Mouse (Mus musculus): ENCODE data around the gene Mmp20. TPM values are rescaled to one million over a fixed set of nuclear protein-coding genes. Genes with fewer than 3 reads are reported as not detected.
A peak's percentile ranks its signal among the peaks of the same experiment; 100 is the strongest.

Mmp20 gene
- total RNA-seq (2021) = not detected
- long read RNA-seq, experiment 1 = 0 reads
- long read RNA-seq, experiment 2 = 0 reads

- DNase-seq = no peak
Measured at GRCm38 (mm10) chr9:7627931-7628330, at the start of gene Mmp20. Gene Mmp20, plus strand, starts transcription at chr9:7628231.

DNA sequence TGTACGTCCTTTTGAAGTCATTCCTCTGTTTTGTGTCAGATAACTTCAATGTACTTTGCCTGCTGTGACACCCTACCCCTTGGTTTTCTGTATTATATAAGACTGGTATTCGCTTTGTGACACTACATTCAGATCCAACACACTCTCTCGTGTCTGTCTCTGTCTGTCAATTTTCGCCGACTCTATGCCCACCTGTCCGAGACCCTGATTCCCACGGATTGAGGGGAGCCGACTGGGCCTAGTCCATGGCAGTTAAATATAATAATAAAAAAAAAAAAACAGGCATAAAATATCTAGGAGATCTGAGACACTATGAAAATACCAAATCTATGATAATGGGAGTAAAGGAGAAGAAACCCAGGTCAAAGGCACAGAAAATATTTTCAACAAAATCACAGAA is 38.0 kb upstream of the Mmp20 start:
- DNase-seq = no peak

DNA sequence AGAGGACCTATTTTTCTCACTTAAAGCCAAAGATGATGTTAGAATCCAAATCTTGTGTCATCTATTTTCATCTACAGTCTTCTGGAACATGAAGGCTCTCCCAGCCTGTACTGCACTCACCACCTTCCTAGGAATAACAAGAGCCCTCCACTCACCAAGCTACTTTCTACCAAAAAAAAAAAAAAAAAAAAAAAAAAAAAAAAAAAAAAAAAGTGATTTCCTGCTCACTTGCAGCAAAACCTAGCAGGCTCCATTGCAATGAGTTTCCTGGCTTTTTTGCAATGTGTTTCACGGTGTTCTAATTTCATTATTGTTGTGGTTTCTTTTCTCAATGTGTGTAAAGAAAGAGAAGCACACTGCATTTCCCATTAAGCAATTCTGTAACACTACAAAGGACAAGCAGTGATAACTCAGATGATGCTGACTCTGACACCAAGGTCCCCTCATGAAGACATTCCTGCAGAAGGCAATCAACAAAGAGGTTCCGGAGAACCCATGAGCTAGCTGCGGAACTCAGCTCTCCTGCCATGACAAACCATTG is 34.7 kb upstream of the Mmp20 start:
- no peak for DNase-seq

GRCm38 (mm10) chr9:7594816-7595540 is 33.1 kb upstream of the Mmp20 start:
- peak; percentile 66 for DNase-seq

DNA sequence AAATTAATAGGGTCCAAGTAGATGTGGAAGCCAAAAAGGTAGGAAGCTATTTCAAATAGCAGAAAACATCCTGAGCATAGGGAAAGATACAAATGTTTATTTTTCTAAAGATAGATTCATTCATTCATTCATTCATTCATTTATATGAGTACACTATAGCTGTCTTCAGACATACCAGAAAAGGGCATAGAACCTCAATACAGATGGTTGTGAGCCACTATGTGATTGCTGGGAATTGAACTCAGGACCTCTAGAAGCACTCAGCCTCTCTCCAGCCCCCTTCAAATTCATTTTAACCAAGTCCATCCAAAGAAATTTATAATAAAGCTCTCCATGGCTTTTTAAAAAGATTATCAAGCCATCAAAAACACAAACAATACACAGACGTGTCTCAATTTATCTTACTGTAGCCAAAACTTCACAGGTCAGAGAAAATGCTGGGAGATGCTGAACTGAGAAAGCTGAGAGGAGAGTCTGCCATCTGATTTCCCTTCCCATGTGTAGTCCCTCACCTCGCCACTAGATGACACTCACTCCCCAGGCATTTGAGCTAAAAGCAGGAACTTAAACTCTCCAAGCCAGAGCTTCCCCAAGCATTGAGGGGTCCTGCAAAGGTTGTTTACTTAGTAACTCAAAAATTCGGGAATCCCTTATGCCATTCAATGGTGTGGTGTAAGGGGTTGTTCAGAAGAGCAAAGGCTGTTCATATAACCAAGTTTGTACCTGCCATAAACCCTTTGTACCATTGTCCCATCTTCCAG is 24.9 kb upstream of the Mmp20 start:
- peak; percentile 60 for DNase-seq

GRCm38 (mm10) chr9:7604005-7604404 is 24.0 kb upstream of the Mmp20 start:
- DNase-seq = no peak

DNA sequence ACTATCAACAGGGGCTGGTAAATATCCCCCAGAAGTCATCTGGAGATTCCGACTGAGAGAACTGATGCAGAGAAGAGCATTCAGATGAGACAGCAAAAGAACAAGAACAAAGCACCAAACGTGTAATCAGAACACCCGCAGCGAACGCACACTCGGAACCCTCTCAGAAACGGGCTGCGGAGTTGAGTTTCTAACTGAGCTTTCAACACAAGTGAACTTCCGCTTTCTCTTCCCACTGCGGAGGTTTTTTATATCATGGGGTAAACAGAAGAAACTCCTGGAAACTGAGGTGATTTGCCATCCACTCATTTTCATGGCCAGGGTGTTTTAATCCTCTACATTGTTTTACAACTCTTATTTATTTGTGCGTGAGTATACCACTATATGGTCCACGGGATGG is 22.4 kb upstream of the Mmp20 start:
- DNase-seq = no peak

DNA sequence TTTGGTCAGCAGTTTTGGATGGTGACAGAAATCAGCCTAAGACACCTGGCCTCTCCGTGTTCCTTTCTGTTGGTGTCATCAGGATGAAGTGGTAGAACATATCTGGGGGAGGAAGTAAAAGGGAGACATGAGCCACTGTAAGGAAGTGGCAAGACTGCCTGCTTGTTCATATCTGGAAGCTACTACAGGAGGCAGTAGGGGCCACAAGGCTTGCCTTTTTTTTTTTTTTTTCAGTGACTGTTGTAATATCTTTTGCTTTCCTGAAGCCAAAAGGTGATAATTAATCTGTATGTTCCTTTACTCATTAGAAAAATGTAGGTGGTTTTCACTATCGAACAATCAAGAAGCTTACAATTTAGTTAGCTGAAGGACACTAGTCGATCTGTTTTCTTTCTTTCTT is 5.4 kb upstream of the Mmp20 start:
- DNase-seq = no peak

GRCm38 (mm10) chr9:7633936-7634335 is 5.9 kb downstream of the Mmp20 start:
- no peak for DNase-seq

- no peak for DNase-seq
Measured at GRCm38 (mm10) chr9:7647901-7648300, 19.9 kb downstream of the Mmp20 start.

DNA sequence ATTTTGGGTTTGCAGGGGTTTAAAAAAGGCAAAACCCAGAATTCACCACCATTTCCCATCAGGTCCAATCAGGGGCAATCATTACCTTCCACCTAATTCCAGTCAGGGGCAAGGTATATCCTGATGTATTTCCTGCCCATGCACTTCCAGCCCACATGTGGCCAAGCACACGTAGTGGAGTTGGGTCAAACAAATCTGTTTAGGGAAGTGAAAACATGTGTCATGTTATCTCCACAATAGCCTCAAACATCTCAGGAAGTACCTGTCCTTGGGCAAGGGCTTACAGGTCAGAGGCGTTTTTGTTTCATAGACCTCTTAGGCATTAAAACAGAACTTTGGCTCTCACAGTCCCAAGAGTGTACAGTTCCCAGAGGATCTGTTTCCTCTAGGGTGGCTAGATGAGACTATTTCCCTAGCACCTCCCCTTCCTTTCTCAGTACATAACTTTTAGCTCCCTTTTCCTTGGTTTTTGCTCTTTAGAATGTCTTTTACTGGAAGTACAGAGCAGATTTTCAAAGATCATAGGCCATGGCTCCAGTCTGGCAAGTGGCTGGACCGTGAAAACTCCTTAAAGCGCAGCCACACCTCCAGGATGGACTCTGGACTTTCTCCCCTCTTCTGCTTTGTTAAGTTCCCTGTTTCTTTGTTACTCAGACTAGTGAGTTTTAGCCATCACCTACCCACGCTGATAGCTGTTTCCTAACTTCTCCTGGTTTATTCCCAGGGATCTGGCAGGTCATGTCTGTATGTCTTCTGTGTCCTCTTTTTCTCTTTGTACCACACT is 22.6 kb downstream of the Mmp20 start:
- DNase-seq = no peak

DNA sequence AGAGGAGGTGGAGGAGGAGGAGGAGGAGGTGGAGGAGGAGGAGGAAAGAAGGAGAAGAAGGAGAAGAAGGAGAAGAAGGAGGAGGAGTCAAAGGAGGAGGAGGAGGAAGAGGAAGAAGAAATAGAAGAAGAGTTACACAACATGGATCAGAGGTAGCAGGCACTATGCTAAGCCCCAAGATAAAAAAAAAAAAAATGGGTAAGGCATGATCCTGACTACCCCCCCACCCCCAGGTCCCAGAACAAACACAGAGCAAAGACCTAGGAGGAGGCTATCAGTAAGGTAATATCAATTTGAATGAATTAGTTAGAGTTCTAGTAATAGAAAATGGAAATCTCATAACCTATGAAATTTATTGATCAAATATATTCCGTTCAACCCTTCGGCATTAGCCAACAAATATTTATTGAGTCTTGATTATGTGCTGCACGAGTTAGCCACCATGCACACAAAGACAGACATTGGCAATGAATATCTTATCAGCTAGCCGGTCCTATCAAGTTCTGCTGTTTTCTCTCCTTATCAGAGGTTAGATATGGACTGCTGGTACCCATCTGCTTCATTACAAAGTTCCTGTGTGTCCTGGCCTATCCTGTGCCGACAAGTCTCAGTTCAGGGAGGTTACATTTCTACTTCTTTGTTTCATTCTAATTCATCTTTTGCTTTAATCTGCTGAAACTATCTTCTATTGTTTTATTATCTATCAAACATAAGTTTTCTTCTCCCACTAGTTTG is 24.5 kb downstream of the Mmp20 start:
- DNase-seq = no peak

- DNase-seq = no peak
Measured at GRCm38 (mm10) chr9:7657946-7658345, 29.9 kb downstream of the Mmp20 start.

- no peak for DNase-seq
Measured at GRCm38 (mm10) chr9:7659469-7660020, 31.5 kb downstream of the Mmp20 start.

- DNase-seq = no peak
Measured at GRCm38 (mm10) chr9:7661371-7661770, 33.3 kb downstream of the Mmp20 start.

GRCm38 (mm10) chr9:7669674-7670073 is 41.6 kb downstream of the Mmp20 start:
- no peak for DNase-seq

GRCm38 (mm10) chr9:7672985-7673384 is 45.0 kb downstream of the Mmp20 start:
- no peak for DNase-seq

DNA sequence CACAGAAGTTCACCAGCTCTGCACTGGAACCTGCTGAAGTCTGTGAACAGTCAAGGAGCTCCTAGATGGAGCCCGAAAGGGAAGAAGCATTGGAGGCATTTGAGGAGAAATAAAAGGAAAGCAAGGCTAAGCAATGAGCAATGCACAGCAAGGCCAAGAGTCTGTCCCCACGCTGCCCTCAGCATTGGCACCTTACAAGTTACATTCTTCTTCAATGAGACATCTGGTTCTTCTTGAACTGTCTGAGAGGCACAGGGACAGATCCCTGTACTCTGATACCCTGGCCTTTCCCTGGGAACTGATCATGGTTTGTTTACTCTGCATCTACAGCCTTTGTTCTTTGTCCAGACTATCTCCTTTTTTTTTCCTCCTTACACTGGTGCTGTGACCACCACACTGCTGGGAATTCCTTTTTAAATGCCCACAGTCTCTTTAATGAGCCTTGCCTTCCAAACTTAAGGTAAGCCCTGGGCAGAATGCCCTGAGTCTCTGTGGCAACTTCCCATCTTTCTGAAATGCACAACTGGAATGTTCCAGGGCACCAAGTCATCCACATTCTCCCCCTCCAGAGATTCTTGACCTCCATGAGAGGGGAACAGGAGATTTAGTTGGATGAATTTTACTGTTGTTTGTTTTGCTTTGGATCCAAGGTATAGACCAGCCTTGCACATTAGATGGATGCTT is 50.3 kb downstream of the Mmp20 start:
- DNase-seq = no peak

DNA sequence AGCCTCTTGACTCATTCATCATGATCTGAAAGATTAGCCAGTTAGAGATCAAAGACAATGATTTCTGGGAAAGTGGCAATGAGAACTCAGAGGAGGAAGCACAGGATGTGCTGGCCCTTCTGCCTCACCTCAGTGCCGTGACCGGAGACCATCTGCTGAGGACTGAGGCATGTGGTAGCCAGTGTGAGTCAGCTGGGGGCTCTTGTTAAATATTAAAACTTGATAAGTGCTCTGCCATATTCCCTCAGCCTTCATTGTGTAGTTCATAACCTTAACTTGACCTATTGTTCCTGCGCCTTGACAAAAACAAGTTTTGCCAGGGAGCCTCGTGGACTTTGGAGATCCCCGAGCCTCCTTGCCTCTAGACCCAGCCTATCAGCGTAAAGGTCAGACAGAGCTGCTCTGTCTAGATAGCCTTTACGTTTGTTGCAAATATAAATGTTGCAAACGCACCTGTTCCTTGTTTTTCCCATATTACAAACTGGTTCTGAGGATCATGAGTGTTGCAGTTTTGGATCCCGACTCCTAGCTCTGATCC is 54.1 kb downstream of the Mmp20 start:
- no peak for DNase-seq

DNA sequence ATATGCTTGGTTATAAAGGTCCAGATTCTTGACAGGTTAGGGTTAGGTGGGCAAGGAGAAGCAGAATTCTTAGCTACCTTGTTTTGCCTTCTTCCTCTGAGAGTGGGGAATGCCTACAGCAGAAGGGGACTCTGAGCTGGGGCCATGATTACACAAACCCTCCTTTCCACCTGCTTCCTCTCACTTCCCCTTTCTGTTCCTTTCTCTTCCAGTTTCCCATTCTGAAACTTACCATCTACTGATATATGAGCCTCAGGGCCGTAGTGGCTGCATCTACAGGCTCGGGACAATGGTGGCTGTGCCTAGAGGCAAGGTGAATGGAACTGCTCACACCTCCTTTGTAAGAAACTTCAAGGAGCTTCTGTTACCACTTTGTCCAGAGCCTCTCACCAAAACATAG is 58.0 kb downstream of the Mmp20 start:
- DNase-seq = no peak

DNA sequence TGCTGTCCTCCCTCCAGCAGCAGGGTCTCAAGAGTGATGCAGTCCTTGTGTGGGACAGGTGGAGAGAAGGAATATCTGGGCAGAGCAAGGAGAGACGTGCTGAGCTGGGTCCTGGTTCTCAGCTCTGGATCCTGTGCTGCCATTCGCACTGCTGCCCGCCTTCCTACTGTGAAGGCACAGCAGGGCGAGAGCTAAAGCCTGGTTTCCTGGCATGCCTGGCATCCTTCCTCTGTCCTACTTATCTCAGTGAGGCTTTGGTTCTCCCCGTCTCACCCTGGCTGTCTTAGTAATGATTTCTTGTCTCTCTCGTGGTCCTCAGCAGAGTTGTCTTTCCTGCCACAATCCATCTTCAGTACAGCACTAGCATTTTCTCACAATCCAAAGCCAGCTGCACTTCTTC is 61.8 kb downstream of the Mmp20 start:
- no peak for DNase-seq

Data from gastrocnemius, postnatal 10 days (tissue).